Mouse (Mus musculus) lung, postnatal 14 days (tissue): ENCODE measurements around the gene Hkdc1.
"Not testable (repeated sequence)": the region's sequence is repeated elsewhere in the genome, so short reads cannot be mapped to it uniquely, and the experiment has no call there.

ENCODE experiments used
- DNase-seq: peaks from one replicate; pipeline ENCODE4 v3.0.0; 2021

Gene Hkdc1

GRCm38 (mm10) chr10:62422255-62422654 lies at the start of gene Hkdc1:
Gene Hkdc1 (minus strand): TSS chr10:62422491.
- DNase-seq, result peak; percentile 34

- DNase-seq, result no peak
These were observed 48.8 kb upstream of the Hkdc1 start for GRCm38 (mm10) chr10:62471105-62471504.

- DNase-seq, result no peak
These were observed 47.4 kb upstream of the Hkdc1 start for GRCm38 (mm10) chr10:62469736-62470135.

- no peak for DNase-seq
These were observed 39.0 kb upstream of the Hkdc1 start for GRCm38 (mm10) chr10:62461321-62461720.

- not testable (repeated sequence) for DNase-seq
These were observed 29.7 kb upstream of the Hkdc1 start for GRCm38 (mm10) chr10:62452001-62452400.

- no peak for DNase-seq
These were observed 28.0 kb upstream of the Hkdc1 start for GRCm38 (mm10) chr10:62450280-62450640.

GRCm38 (mm10) chr10:62449364-62450279 lies 27.3 kb upstream of the Hkdc1 start, which contains the start of the genes 4930507D05Rik and Supv3l1:
Gene 4930507D05Rik (plus strand): TSS chr10:62449489.
Gene Supv3l1 (minus strand): TSS chr10:62449738.
- peak; percentile 93 for DNase-seq

- no peak for DNase-seq
These were observed 8.1 kb upstream of the Hkdc1 start for GRCm38 (mm10) chr10:62430427-62430826.

- no peak for DNase-seq
These were observed 3.0 kb upstream of the Hkdc1 start for GRCm38 (mm10) chr10:62425081-62425871.

- DNase-seq, result no peak
These were observed 1.2 kb downstream of the Hkdc1 start for GRCm38 (mm10) chr10:62421127-62421526.

GRCm38 (mm10) chr10:62420399-62420798 lies 1.9 kb downstream of the Hkdc1 start:
- DNase-seq, result no peak

GRCm38 (mm10) chr10:62419422-62419821 lies 2.9 kb downstream of the Hkdc1 start:
- DNase-seq, result no peak

- no peak for DNase-seq
These were observed 3.4 kb downstream of the Hkdc1 start for GRCm38 (mm10) chr10:62418831-62419356.

- DNase-seq, result peak; percentile 14
These were observed 8.7 kb downstream of the Hkdc1 start for GRCm38 (mm10) chr10:62413606-62413982.

- peak; percentile 15 for DNase-seq
These were observed 9.2 kb downstream of the Hkdc1 start for GRCm38 (mm10) chr10:62412906-62413605.

- DNase-seq, result no peak
These were observed 10.6 kb downstream of the Hkdc1 start for GRCm38 (mm10) chr10:62411431-62412410.

GRCm38 (mm10) chr10:62410943-62411342 lies 11.3 kb downstream of the Hkdc1 start:
- peak; percentile 74 for DNase-seq

GRCm38 (mm10) chr10:62404901-62405300 lies 17.4 kb downstream of the Hkdc1 start:
- DNase-seq, result peak; percentile 33

GRCm38 (mm10) chr10:62401641-62402111 lies 20.6 kb downstream of the Hkdc1 start:
- no peak for DNase-seq

GRCm38 (mm10) chr10:62383011-62383410 lies 39.3 kb downstream of the Hkdc1 start:
- no peak for DNase-seq

- DNase-seq, result no peak
These were observed 41.4 kb downstream of the Hkdc1 start for GRCm38 (mm10) chr10:62380936-62381335.
